Mouse (Mus musculus) CD8-positive naive resting alpha-beta T cell, adult 2 months (primary cell): ENCODE data around the gene Ppfia1.

Experiments
- DNase-seq, 2 experiments: peaks; one replicate each; pipeline ENCODE4 v3.0.0; 2022; ENCODE audit warnings: low read depth in 2 of 2, low spot score in 2 of 2

Gene Ppfia1

GRCm38 (mm10) chr7:144553237-144554122 is at the start of gene Ppfia1:
Ppfia1 (minus strand) TSS chr7:144553729.
- peak; percentile 98 for DNase-seq

- no peak for DNase-seq
Measured at GRCm38 (mm10) chr7:144600333-144600900, 46.9 kb upstream of the Ppfia1 start.

GRCm38 (mm10) chr7:144589508-144589907 is 36.0 kb upstream of the Ppfia1 start:
- no peak for DNase-seq

- DNase-seq = no peak
Measured at GRCm38 (mm10) chr7:144587291-144587690, 33.8 kb upstream of the Ppfia1 start.

GRCm38 (mm10) chr7:144585648-144586047 is 32.1 kb upstream of the Ppfia1 start:
- peak in 1 of 2 experiments; percentile 21 for DNase-seq

- DNase-seq = peak; percentile 34 to 66
Measured at GRCm38 (mm10) chr7:144583619-144584018, 30.1 kb upstream of the Ppfia1 start.

GRCm38 (mm10) chr7:144582284-144582980 is 28.9 kb upstream of the Ppfia1 start, which contains the start of gene Fadd:
Fadd (minus strand) TSS chr7:144582463.
- peak; percentile 94 to 95 for DNase-seq

- peak; percentile 67 to 70 for DNase-seq
Measured at GRCm38 (mm10) chr7:144581559-144582283, 28.2 kb upstream of the Ppfia1 start.

- no peak for DNase-seq
Measured at GRCm38 (mm10) chr7:144577876-144578275, 24.3 kb upstream of the Ppfia1 start.

GRCm38 (mm10) chr7:144572234-144572633 is 18.7 kb upstream of the Ppfia1 start:
- no peak for DNase-seq

- no peak for DNase-seq
Measured at GRCm38 (mm10) chr7:144571598-144571997, 18.1 kb upstream of the Ppfia1 start.

GRCm38 (mm10) chr7:144569428-144569827 is 15.9 kb upstream of the Ppfia1 start:
- DNase-seq = no peak

- no peak for DNase-seq
Measured at GRCm38 (mm10) chr7:144568091-144568490, 14.6 kb upstream of the Ppfia1 start.

GRCm38 (mm10) chr7:144566921-144567682 is 13.6 kb upstream of the Ppfia1 start:
- no peak for DNase-seq

GRCm38 (mm10) chr7:144563456-144564155 is 10.1 kb upstream of the Ppfia1 start:
- DNase-seq = no peak

GRCm38 (mm10) chr7:144562016-144562415 is 8.5 kb upstream of the Ppfia1 start:
- no peak for DNase-seq

- peak in 1 of 2 experiments; percentile 18 for DNase-seq
Measured at GRCm38 (mm10) chr7:144560594-144560993, 7.1 kb upstream of the Ppfia1 start.

GRCm38 (mm10) chr7:144558552-144558951 is 5.0 kb upstream of the Ppfia1 start:
- DNase-seq = no peak

GRCm38 (mm10) chr7:144554123-144554472 is 569 bp upstream of the Ppfia1 start:
- no peak for DNase-seq

- DNase-seq = no peak
Measured at GRCm38 (mm10) chr7:144552274-144552673, 1.3 kb downstream of the Ppfia1 start.
